Mouse (Mus musculus): Measurements from ENCODE around the gene Crlf1.

- TF ChIP-seq CTCF (IDR thresholded peaks at IDR 0.05; ENCODE audit: borderline replicate concordance, control insufficient read depth, extremely low read depth, insufficient read depth, low read length, poor library complexity) (no peak), POLR2A (IDR thresholded peaks at IDR 0.05; ENCODE audit: control insufficient read depth, extremely low read depth, insufficient read depth, low read length, poor library complexity) (no peak)
Observed at GRCm38 (mm10) chr8:70501820-70502529, 9.0 kb downstream of the Crlf1 start.
